Mouse (Mus musculus) embryo, embryonic 10 days (tissue): ENCODE measurements at regions not wholly inside any gene's neighbourhood (a gene's known extent, or its start where the extent isn't known, plus 50 kb on each side); places are given as distances from the start of the nearest gene placed in this dataset.

Experiments
- DNase-seq: peaks from one replicate; pipeline ENCODE4 v3.0.0-alpha.2; 2015; ENCODE audit warnings: low spot score

- peak; percentile 48 for DNase-seq
Observed at GRCm38 (mm10) chr7:51300238-51300637, 210.6 kb upstream of the Ano5 start.

GRCm38 (mm10) chr7:51307757-51308156 lies 203.1 kb upstream of the Ano5 start:
- DNase-seq: no peak

- DNase-seq: no peak
Observed at GRCm38 (mm10) chr7:51310191-51310590, 200.6 kb upstream of the Ano5 start.

- DNase-seq: no peak
Observed at GRCm38 (mm10) chr7:51339841-51340540, 170.8 kb upstream of the Ano5 start.

GRCm38 (mm10) chr7:51347521-51347920 lies 163.3 kb upstream of the Ano5 start:
- DNase-seq: no peak

- DNase-seq: no peak
Observed at GRCm38 (mm10) chr7:51360134-51360533, 150.7 kb upstream of the Ano5 start.

- no peak for DNase-seq
Observed at GRCm38 (mm10) chr7:51377584-51377983, 133.2 kb upstream of the Ano5 start.
